Mouse (Mus musculus): ENCODE measurements around the gene Tstd1. TPM values are rescaled to one million over a fixed set of nuclear protein-coding genes. Genes with fewer than 3 reads are reported as not detected.

Gene Tstd1
- polyA plus RNA-seq, 1 experiment from 2014 or later: 5.6 TPM

DNA sequence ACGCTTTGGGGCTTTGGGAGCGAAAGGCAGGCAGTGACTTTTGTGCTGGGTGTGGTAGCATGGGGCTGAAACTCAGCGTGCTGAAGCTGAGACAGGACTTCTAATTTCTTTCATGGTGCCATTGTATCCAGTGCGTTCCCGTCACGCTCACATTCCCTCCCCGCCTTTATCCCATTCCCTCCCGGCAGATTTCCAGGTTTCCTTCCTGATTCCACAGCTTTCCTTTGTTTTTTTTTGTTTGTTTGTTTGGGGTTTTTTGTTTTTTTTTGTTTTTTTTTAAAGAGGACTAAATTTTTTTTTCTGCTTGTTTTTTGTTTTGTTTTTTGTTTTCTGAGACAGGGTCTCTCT, 23.7 kb downstream of the Tstd1 start:
- Histone ChIP-seq H3K4me2 (ENCODE audit: low read depth, low read length) (peak overlapping the region; percentile 53), H3K27ac (ENCODE audit: low read length) (peak overlapping the region; percentile 89), H3K36me3 (ENCODE audit: control insufficient read depth, insufficient read depth, low read length) (no peaks in the 10 kb centered on the region), H3K9me3 (ENCODE audit: control insufficient read depth, low read length) (0 out of 2 replicates have a peak, but pooled peaks cover 2% of the 10 kb centered on the region), H3K4me3 (ENCODE audit: low read length) (peak overlapping the region; percentile 29), H3K9ac (ENCODE audit: low read depth, low read length) (peak overlapping the region; percentile 24), H3K27me3 (replicated peaks; ENCODE audit: control insufficient read depth, insufficient read depth, low read length) (no peaks in the 10 kb centered on the region), H3K4me1 (ENCODE audit: control insufficient read depth, insufficient read depth, low read length) (peaks cover 37% of the 10 kb centered on the region)
- 41% methylated on average over 8 of the region's 8 CpGs for WGBS
- ATAC-seq: no peak

DNA sequence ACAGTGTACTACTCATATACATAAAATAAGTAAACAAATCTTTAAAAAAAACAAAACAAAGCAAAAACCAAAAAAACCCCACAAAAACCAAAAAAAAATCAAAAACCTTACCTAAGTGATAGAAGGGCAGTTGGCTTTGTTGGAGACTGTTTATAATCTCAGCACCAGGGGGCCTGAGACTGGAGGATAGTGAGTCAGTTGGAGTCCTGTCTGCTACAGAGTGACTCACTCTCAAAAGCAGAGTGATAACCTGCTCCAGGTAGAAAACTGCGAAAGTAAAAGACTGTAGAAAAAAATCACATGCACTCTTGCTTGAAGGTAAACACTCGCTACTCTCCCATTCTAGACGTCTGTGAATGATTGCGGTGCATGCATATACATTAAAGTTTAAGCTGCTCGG, 26.4 kb downstream of the Tstd1 start:
- no peaks in the 10 kb centered on the region for H3K36me3 ChIP-seq (ENCODE audit: control insufficient read depth, insufficient read depth, low read length)
- no peak overlapping the region for H3K4me2 ChIP-seq (ENCODE audit: low read depth, low read length)
- peaks cover 25% of the 10 kb centered on the region for H3K4me1 ChIP-seq (ENCODE audit: control insufficient read depth, insufficient read depth, low read length)
- H3K27ac ChIP-seq (ENCODE audit: low read length): no peak overlapping the region
- H3K4me3 ChIP-seq (ENCODE audit: low read length): no peak overlapping the region
- H3K27me3 ChIP-seq (replicated peaks; ENCODE audit: control insufficient read depth, insufficient read depth, low read length): no peaks in the 10 kb centered on the region
- H3K9ac ChIP-seq (ENCODE audit: low read depth, low read length): no peak overlapping the region
- no peak for ATAC-seq
- H3K9me3 ChIP-seq (ENCODE audit: control insufficient read depth, low read length): 0 out of 2 replicates have a peak, but pooled peaks cover 2% of the 10 kb centered on the region
- WGBS: 62% methylated on average over 5 of the region's 5 CpGs

DNA sequence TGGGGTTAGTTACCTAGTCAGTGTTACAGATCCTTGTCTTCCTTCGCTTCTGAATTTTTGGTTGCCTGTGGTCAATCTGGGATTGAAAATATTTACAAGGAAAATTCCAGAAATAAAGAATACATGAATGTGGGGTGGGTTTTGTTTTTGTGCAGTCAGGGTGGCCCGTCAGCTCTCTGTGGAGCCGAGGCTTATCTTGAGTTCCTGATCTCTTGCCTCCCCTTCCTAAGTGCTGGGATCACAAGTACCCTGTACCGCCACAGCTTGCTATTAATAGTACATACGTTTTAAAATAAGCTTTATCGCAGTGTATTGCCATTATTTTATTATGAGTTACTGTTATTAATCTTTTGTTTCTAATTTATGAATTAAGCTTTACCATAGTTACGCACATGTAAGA, 28.2 kb downstream of the Tstd1 start:
- Histone ChIP-seq H3K27me3 (replicated peaks; ENCODE audit: control insufficient read depth, insufficient read depth, low read length) (no peaks in the 10 kb centered on the region), H3K4me3 (ENCODE audit: low read length) (no peak overlapping the region), H3K4me1 (ENCODE audit: control insufficient read depth, insufficient read depth, low read length) (peaks cover 8% of the 10 kb centered on the region), H3K4me2 (ENCODE audit: low read depth, low read length) (no peak overlapping the region), H3K9me3 (ENCODE audit: control insufficient read depth, low read length) (0 out of 2 replicates have a peak, but pooled peaks cover 2% of the 10 kb centered on the region), H3K9ac (ENCODE audit: low read depth, low read length) (no peak overlapping the region), H3K27ac (ENCODE audit: low read length) (no peak overlapping the region), H3K36me3 (ENCODE audit: control insufficient read depth, insufficient read depth, low read length) (no peaks in the 10 kb centered on the region)
- 57% methylated on average over 7 of the region's 7 CpGs for WGBS
- no peak for ATAC-seq

DNA sequence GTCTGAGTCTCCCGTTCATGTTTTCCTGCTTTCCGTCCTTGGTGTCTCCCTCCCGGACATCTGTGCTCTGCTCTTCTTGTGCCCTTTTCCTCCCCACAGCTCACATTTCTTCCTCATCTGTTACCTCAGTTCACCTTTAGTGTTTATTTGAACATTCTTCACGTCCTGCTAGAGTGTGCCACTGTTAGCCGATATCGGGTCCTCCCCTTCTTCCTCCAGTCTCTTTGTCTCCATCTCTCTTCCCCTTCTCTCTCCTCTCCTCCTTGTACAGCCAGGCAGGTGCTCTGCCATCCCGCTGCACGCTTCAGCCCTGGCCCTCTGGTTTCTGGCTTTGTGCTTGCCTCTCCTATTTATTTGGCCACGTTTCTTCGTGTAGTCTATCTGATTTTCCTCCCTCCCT, 29.0 kb downstream of the Tstd1 start:
- Histone ChIP-seq H3K9me3 (ENCODE audit: control insufficient read depth, low read length) (0 out of 2 replicates have a peak, but pooled peaks cover 2% of the 10 kb centered on the region), H3K4me2 (ENCODE audit: low read depth, low read length) (no peak overlapping the region), H3K27ac (ENCODE audit: low read length) (no peak overlapping the region), H3K9ac (ENCODE audit: low read depth, low read length) (no peak overlapping the region), H3K27me3 (replicated peaks; ENCODE audit: control insufficient read depth, insufficient read depth, low read length) (no peaks in the 10 kb centered on the region), H3K36me3 (ENCODE audit: control insufficient read depth, insufficient read depth, low read length) (no peaks in the 10 kb centered on the region), H3K4me3 (ENCODE audit: low read length) (no peak overlapping the region), H3K4me1 (ENCODE audit: control insufficient read depth, insufficient read depth, low read length) (peaks cover 8% of the 10 kb centered on the region)
- WGBS: 35% methylated on average over 10 of the region's 10 CpGs
- no peak for ATAC-seq

DNA sequence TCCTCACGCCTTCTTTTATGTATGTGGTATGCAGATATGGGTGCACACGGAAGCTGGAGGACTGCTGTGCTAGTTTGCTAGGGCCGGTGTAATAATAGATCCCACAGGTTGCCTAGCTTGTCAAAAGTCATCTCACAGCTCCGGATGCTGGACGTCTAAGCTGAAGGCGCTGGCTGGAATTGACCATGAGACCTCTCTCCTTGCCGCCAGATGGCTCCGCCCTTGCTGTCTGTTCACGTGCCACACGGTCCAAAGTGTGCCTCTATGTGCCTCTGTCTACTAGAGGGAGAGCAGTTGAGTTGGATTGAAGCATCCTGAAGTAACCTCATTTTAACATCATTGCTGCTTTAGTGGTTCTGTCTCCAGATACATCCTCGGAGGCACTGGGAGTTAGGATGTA, 31.4 kb downstream of the Tstd1 start:
- Histone ChIP-seq H3K36me3 (ENCODE audit: control insufficient read depth, insufficient read depth, low read length) (no peaks in the 10 kb centered on the region), H3K9ac (ENCODE audit: low read depth, low read length) (no peak overlapping the region), H3K4me2 (ENCODE audit: low read depth, low read length) (no peak overlapping the region), H3K4me3 (ENCODE audit: low read length) (no peak overlapping the region), H3K9me3 (ENCODE audit: control insufficient read depth, low read length) (0 out of 2 replicates have a peak, but pooled peaks cover 2% of the 10 kb centered on the region), H3K27ac (ENCODE audit: low read length) (no peak overlapping the region), H3K27me3 (replicated peaks; ENCODE audit: control insufficient read depth, insufficient read depth, low read length) (no peaks in the 10 kb centered on the region), H3K4me1 (ENCODE audit: control insufficient read depth, insufficient read depth, low read length) (peaks cover 7% of the 10 kb centered on the region; the same call in 1 of the 2 replicates)
- 74% methylated on average over 11 of the region's 11 CpGs for WGBS
- no peak for ATAC-seq

DNA sequence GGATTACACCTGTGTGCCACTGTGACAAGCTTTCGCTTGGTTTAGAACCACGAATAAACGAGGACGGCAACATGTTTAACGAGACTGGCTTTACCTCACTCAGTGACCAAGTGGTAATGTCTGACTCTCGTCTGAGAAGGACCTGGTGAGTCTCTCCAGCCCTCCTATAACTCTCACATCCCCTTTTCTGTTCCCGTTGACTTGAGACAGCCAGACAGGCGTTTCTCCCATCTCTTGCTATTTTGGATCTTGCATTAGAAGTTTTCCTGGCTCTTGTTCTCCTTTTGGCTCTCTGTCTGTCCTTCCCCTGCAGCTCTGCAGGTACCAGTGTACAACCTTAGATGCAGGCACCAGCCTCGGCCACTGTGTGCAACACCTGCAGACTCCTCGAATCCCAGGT, 32.3 kb downstream of the Tstd1 start:
- Histone ChIP-seq H3K36me3 (ENCODE audit: control insufficient read depth, insufficient read depth, low read length) (no peaks in the 10 kb centered on the region), H3K9ac (ENCODE audit: low read depth, low read length) (no peak overlapping the region), H3K4me1 (ENCODE audit: control insufficient read depth, insufficient read depth, low read length) (peaks cover 7% of the 10 kb centered on the region; the same call in 1 of the 2 replicates), H3K4me3 (ENCODE audit: low read length) (no peak overlapping the region), H3K27me3 (replicated peaks; ENCODE audit: control insufficient read depth, insufficient read depth, low read length) (no peaks in the 10 kb centered on the region), H3K4me2 (ENCODE audit: low read depth, low read length) (no peak overlapping the region), H3K27ac (ENCODE audit: low read length) (no peak overlapping the region), H3K9me3 (ENCODE audit: control insufficient read depth, low read length) (0 out of 2 replicates have a peak, but pooled peaks cover 2% of the 10 kb centered on the region)
- WGBS: 64% methylated on average over 10 of the region's 10 CpGs
- ATAC-seq: no peak

DNA sequence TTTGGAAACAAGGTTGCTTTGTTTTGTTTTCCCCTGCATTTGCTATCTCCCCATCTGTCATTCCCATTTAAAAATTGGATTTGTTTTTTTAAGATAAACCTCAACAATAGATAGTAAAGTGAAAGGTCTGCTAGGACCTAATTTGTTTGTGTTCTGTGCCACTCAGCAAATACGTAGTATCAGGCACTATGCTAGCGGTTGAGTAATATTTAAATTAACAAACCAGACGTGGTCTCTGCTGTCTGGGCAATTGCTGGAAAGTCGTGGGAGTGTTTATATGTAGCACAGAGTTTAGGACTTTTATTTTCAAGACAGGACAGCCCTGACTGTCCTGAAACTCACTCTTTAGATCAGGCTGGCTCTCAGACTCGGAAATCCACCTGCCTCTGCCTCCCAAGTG, 33.9 kb downstream of the Tstd1 start:
- no peak for ATAC-seq
- 57% methylated on average over 5 of the region's 5 CpGs for WGBS

DNA sequence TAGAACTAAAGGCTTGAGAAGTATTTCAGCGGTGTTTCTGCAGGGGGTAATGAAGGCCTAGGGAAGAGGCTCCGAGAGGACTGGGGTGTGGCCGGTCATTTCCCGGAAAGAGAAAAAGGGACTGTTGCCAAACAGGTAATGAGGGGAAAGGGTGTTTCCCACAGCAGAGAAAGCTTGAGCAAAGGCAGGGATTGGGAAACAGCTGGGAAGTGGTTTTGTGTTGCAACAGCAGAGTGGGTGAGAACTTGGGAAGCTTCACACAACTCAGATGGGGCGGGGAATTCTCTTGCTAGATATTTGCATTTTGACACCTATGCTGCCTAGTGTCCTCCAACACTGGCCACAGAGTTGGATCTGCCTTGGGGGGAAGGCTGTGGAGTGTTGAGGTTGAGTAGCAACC, 34.3 kb downstream of the Tstd1 start:
- WGBS: 77% methylated on average over 5 of the region's 5 CpGs

More for the DNA sequence above, 33.9 kb downstream of the Tstd1 start:
- Histone ChIP-seq H3K9me3 (ENCODE audit: control insufficient read depth, low read length) (no peaks in the 10 kb centered on the region), H3K27me3 (replicated peaks; ENCODE audit: control insufficient read depth, insufficient read depth, low read length) (no peaks in the 10 kb centered on the region), H3K36me3 (ENCODE audit: control insufficient read depth, insufficient read depth, low read length) (no peaks in the 10 kb centered on the region), H3K4me1 (ENCODE audit: control insufficient read depth, insufficient read depth, low read length) (0 out of 2 replicates have a peak, but pooled peaks cover 5% of the 10 kb centered on the region), H3K4me3 (ENCODE audit: low read length) (no peak overlapping the region), H3K4me2 (ENCODE audit: low read depth, low read length) (no peak overlapping the region), H3K27ac (ENCODE audit: low read length) (no peak overlapping the region), H3K9ac (ENCODE audit: low read depth, low read length) (no peak overlapping the region)

DNA sequence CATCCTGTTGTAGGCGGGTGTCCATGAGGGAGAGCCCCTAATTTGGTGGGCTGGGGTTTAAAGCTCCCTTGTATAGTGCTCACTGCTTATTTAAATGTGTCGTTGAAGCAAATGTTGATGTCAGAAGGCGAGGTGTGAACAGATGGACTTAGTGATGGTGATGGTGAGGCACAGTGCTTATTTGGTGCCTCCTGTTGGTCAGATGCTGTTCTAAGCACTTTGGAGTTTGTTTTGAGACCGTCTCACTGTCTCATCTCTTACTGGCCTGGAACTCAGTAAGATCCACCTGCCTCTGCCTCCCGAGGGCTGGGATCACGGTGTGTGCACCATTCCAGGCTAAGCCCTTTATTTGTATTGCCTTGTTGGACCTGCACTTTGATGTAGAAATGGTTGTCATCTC, 36.3 kb downstream of the Tstd1 start:
- Histone ChIP-seq H3K4me1 (ENCODE audit: control insufficient read depth, insufficient read depth, low read length) (0 out of 2 replicates have a peak, but pooled peaks cover 5% of the 10 kb centered on the region), H3K27me3 (replicated peaks; ENCODE audit: control insufficient read depth, insufficient read depth, low read length) (no peaks in the 10 kb centered on the region), H3K27ac (ENCODE audit: low read length) (no peak overlapping the region), H3K9ac (ENCODE audit: low read depth, low read length) (no peak overlapping the region), H3K9me3 (ENCODE audit: control insufficient read depth, low read length) (no peaks in the 10 kb centered on the region), H3K36me3 (ENCODE audit: control insufficient read depth, insufficient read depth, low read length) (no peaks in the 10 kb centered on the region), H3K4me3 (ENCODE audit: low read length) (no peak overlapping the region), H3K4me2 (ENCODE audit: low read depth, low read length) (no peak overlapping the region)
- ATAC-seq: no peak
- WGBS: 83% methylated on average over 6 of the region's 6 CpGs

More for the DNA sequence above, 34.3 kb downstream of the Tstd1 start:
- no peak overlapping the region for H3K4me2 ChIP-seq (ENCODE audit: low read depth, low read length)
- no peaks in the 10 kb centered on the region for H3K36me3 ChIP-seq (ENCODE audit: control insufficient read depth, insufficient read depth, low read length)
- H3K4me3 ChIP-seq (ENCODE audit: low read length): no peak overlapping the region
- no peak overlapping the region for H3K9ac ChIP-seq (ENCODE audit: low read depth, low read length)
- no peak overlapping the region; the same call in 1 of the 2 replicates for H3K27ac ChIP-seq (ENCODE audit: low read length)
- ATAC-seq: peak; percentile 27; the same call in 1 of the 2 replicates
- H3K4me1 ChIP-seq (ENCODE audit: control insufficient read depth, insufficient read depth, low read length): 0 out of 2 replicates have a peak, but pooled peaks cover 5% of the 10 kb centered on the region
- H3K27me3 ChIP-seq (replicated peaks; ENCODE audit: control insufficient read depth, insufficient read depth, low read length): no peaks in the 10 kb centered on the region
- no peaks in the 10 kb centered on the region for H3K9me3 ChIP-seq (ENCODE audit: control insufficient read depth, low read length)

DNA sequence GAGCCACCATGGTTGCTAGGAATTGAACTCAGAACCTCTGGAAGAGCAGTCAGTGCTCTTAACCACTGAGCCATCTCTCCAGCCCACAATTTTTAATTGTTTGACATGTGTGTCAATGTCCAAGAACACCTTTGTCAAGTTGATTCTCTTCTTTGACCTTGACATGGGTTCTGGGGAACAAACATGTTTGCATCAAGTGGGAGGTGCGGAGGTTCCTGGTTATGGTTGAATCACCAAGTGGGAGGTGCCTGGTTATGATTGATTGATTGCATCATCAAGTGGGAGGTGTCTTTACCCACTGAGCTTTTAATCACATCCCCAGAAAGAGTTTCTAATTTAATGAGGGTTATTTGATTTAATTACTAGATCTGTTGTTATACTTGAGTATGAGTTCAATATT, 38.9 kb downstream of the Tstd1 start:
- Histone ChIP-seq H3K4me2 (ENCODE audit: low read depth, low read length) (no peak overlapping the region), H3K9me3 (ENCODE audit: control insufficient read depth, low read length) (no peaks in the 10 kb centered on the region), H3K4me3 (ENCODE audit: low read length) (no peak overlapping the region), H3K27ac (ENCODE audit: low read length) (no peak overlapping the region), H3K36me3 (ENCODE audit: control insufficient read depth, insufficient read depth, low read length) (peaks cover 8% of the 10 kb centered on the region; the same call in 1 of the 2 replicates), H3K27me3 (replicated peaks; ENCODE audit: control insufficient read depth, insufficient read depth, low read length) (no peaks in the 10 kb centered on the region), H3K4me1 (ENCODE audit: control insufficient read depth, insufficient read depth, low read length) (0 out of 2 replicates have a peak, but pooled peaks cover 5% of the 10 kb centered on the region), H3K9ac (ENCODE audit: low read depth, low read length) (no peak overlapping the region)
- 97% methylated on average over 1 of the region's 1 CpGs for WGBS
- ATAC-seq: no peak

Data from intestine, embryonic 16.5 days (tissue).